Mouse (Mus musculus) ES-E14 (cell line): ENCODE results near the gene Klk1b4.

Experiments
- CHD2 ChIP-seq: IDR thresholded peaks from 2 replicates; pipeline ENCODE4 v1.6.1; 2014; ENCODE audit warnings: mild to moderate bottlenecking, low read depth, low read length, inconsistent platforms
- MAFK ChIP-seq: IDR thresholded peaks from 2 replicates; pipeline ENCODE4 v1.6.1; 2014; ENCODE audit warnings: mild to moderate bottlenecking, low read depth, low read length, inconsistent platforms; ENCODE audit not compliant: insufficient read depth
- ZNF384 ChIP-seq: IDR thresholded peaks from 2 replicates; pipeline ENCODE4 v1.6.1; 2012; ENCODE audit warnings: low read depth, low read length, inconsistent platforms

DNA sequence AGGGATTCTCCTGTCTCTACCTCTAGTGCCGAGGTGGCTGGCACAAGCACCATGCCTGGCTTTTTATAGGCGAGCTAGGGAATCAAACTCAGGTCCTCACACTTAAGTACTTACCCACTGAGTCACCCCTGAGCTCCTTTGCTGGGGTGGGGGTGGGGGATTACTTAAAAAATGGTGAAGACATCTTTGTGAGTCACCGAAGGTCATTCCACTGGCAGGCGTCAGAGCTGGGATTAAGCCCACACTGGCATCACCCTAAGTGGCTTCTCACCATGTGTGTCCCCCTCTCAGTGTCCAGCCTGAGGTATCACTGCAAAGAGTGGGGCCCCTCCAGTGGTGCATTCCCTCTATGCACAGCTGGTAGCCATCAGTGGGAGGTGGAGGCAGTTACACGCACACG, 53.2 kb downstream of the Klk1b4 start:
- TF ChIP-seq CHD2: no peak
- TF ChIP-seq MAFK: no peak
- no peak for TF ChIP-seq ZNF384
